In genomic region chr2:57696992-57697772, GRCm38 (mm10) we compare ENCODE assay signal across 11 mouse cellular contexts.
DNase-seq lines count a peak whose midpoint lies in the region; ATAC-seq lines count a peak whose summit lies in the region.
"Had no signal": no experiment of that assay in that cellular context is flagged by ENCODE, and none has a peak within 500 bp of the region (broad histone marks: within the 10 kb centered on the region; RNA-seq: fewer than 3 reads in every experiment).

No protein-coding gene starts in this region.

- peak overlapping the region; percentile 3; the same call in 1 of the 2 replicates for H3K4me3 ChIP-seq in heart, embryonic 15.5 days
- no peak overlapping the region for H3K4me3 ChIP-seq in midbrain, embryonic 12.5 days
- no peak overlapping the region for H3K4me3 ChIP-seq in midbrain, embryonic 10.5 days
- H3K4me3 ChIP-seq in intestine, embryonic 15.5 days (replicated peaks) = no peak overlapping the region
- H3K4me3 ChIP-seq: limb, embryonic 12.5 days had no signal

- DNase-seq in heart, postnatal 4 days = no peak
- DNase-seq in midbrain, embryonic 10.5 days (ENCODE audit: low spot score) = no peak
- DNase-seq in ovary, postnatal 36 days (ENCODE audit: low spot score) = no peak
- DNase-seq: gastrocnemius, postnatal 25 days; kidney, postnatal 10 days had no signal

- H3K9me3 ChIP-seq in heart, embryonic 15.5 days (replicated peaks) = no peaks in the 10 kb centered on the region
- no peaks in the 10 kb centered on the region for H3K9me3 ChIP-seq in midbrain, embryonic 12.5 days
- no peaks in the 10 kb centered on the region for H3K9me3 ChIP-seq in midbrain, embryonic 10.5 days (replicated peaks)
- H3K9me3 ChIP-seq in intestine, embryonic 15.5 days = no peaks in the 10 kb centered on the region
- H3K9me3 ChIP-seq: limb, embryonic 12.5 days had no signal

- 50% methylated on average over 11 of the region's 11 CpGs for WGBS in heart, embryonic 15.5 days
- 52% methylated on average over 11 of the region's 11 CpGs for WGBS in midbrain, embryonic 12.5 days
- WGBS in midbrain, embryonic 10.5 days = 67% methylated on average over 11 of the region's 11 CpGs
- 35% methylated on average over 11 of the region's 11 CpGs for WGBS in intestine, embryonic 15.5 days

- H3K4me1 ChIP-seq in heart, embryonic 15.5 days (replicated peaks) = peaks cover 2% of the 10 kb centered on the region; the same call in 1 of the 2 replicates
- peaks cover 15% of the 10 kb centered on the region for H3K4me1 ChIP-seq in midbrain, embryonic 12.5 days
- H3K4me1 ChIP-seq in midbrain, embryonic 10.5 days = peaks cover 29% of the 10 kb centered on the region
- no peaks in the 10 kb centered on the region for H3K4me1 ChIP-seq in intestine, embryonic 15.5 days (replicated peaks)
- H3K4me1 ChIP-seq: limb, embryonic 12.5 days had no signal

- H3K27me3 ChIP-seq in heart, embryonic 15.5 days = no peaks in the 10 kb centered on the region
- peaks cover 42% of the 10 kb centered on the region for H3K27me3 ChIP-seq in midbrain, embryonic 12.5 days
- peaks cover 38% of the 10 kb centered on the region for H3K27me3 ChIP-seq in midbrain, embryonic 10.5 days (ENCODE audit: low read depth, poor library complexity, severe bottlenecking)
- no peaks in the 10 kb centered on the region for H3K27me3 ChIP-seq in intestine, embryonic 15.5 days (replicated peaks)
- H3K27me3 ChIP-seq: limb, embryonic 12.5 days had no signal

- H3K36me3 ChIP-seq in heart, embryonic 15.5 days = no peaks in the 10 kb centered on the region
- H3K36me3 ChIP-seq in midbrain, embryonic 12.5 days = no peaks in the 10 kb centered on the region
- H3K36me3 ChIP-seq in midbrain, embryonic 10.5 days = no peaks in the 10 kb centered on the region
- H3K36me3 ChIP-seq in intestine, embryonic 15.5 days = no peaks in the 10 kb centered on the region
- H3K36me3 ChIP-seq: limb, embryonic 12.5 days had no signal

- no peak overlapping the region for H3K9ac ChIP-seq in heart, embryonic 15.5 days
- H3K9ac ChIP-seq in midbrain, embryonic 12.5 days (replicated peaks) = no peak overlapping the region
- H3K9ac ChIP-seq in intestine, embryonic 15.5 days = no peak overlapping the region
- H3K9ac ChIP-seq: limb, embryonic 12.5 days had no signal

- ATAC-seq in heart, embryonic 15.5 days (replicated peaks; ENCODE audit: insufficient number of reproducible peaks, insufficient read depth, low FRiP score, low read depth) = no peak
- ATAC-seq in midbrain, embryonic 12.5 days (ENCODE audit: low FRiP score, low read depth) = no peak
- ATAC-seq in intestine, embryonic 15.5 days = no peak
- ATAC-seq in megakaryocyte-erythroid progenitor cell, adult 5-6 weeks (replicated peaks; ENCODE audit: low FRiP score, low TSS enrichment, poor library complexity, severe bottlenecking) = no peak
- ATAC-seq in cerebellum, adult (ENCODE audit: insufficient number of reproducible peaks, low FRiP score, low TSS enrichment) = no peak

- H3K4me2 ChIP-seq in heart, embryonic 15.5 days = peak overlapping the region; percentile 40
- 0 out of 2 replicates have a peak overlapping the region, but pooled peaks have one; percentile 13 for H3K4me2 ChIP-seq in midbrain, embryonic 12.5 days (replicated peaks)
- H3K4me2 ChIP-seq in intestine, embryonic 15.5 days (replicated peaks) = 0 out of 2 replicates have a peak overlapping the region, but pooled peaks have one; percentile 1

- no peak overlapping the region for H3K27ac ChIP-seq in heart, embryonic 15.5 days
- 0 out of 2 replicates have a peak overlapping the region, but pooled peaks have one; percentile 32 for H3K27ac ChIP-seq in midbrain, embryonic 12.5 days (replicated peaks)
- no peak overlapping the region for H3K27ac ChIP-seq in midbrain, embryonic 10.5 days (replicated peaks)
- no peak overlapping the region for H3K27ac ChIP-seq in intestine, embryonic 15.5 days
- H3K27ac ChIP-seq: limb, embryonic 12.5 days had no signal
